Mouse (Mus musculus): Measurements from ENCODE around the gene Cux2.

Cux2 gene

DNA sequence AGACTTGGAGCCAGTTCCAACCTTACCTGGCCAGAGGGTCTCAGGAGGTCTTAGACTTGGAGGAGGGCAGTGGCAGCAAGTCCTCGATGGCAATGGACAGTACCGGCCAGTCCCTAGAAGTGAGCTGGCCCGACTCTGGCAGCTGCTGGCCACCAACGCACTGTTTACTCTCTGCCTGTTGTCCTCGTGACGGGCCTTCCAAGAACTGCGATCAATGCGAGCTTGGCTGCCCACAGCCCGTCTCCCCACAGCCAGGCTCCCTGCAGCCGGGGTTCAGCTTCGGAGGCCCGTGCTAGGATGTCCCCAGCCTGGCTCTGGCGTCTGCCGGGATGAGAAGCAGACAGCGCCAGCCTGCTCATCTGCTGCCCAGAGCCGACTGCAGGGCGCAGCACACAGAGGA is 30.6 kb downstream of the Cux2 start:
- DNase-seq (ENCODE audit: extremely low read depth, insufficient read length, low spot score), result no peak

DNA sequence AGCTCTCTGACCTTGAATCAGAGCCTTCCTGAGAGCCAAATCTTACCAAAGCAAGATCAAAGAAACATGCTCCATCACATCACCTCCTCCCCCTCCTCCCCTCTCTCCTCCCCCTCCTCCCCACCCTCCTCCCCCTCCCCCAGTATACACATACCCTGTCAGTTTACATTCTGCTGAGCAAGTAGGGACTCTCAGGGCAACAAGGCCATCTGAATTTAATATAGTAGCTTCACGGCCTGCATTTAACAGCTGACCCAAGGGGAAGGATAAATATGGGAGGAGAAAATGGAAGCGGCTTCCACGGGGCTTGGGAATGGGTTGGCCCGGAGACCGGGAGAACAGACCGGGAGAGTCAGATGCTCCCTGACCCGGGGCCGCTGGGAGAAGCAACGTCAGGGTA is 32.1 kb downstream of the Cux2 start:
- DNase-seq (ENCODE audit: extremely low read depth, insufficient read length, low spot score), result no peak

GRCm38 (mm10) chr5:122017269-122017668 is 32.6 kb downstream of the Cux2 start:
- no peak for DNase-seq (ENCODE audit: extremely low read depth, insufficient read length, low spot score)

DNA sequence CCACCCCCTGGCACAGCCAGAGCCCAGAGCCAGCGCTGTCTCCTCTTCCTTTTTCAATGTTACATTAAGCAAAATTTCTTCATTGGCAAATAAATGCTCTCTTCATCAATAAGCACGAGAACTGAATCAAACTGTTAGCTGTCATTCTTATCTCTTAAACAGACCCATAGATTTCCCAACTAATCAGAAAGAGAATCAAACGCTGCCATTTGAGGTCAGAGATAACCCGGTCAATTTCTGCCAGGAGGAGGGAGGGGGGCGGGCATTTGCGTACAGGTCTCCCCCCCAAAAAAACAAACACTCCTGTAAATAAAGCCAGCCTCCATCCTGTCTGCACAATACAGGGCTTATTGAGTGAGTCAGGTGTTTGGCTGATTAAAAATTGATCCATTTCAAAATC is 33.2 kb downstream of the Cux2 start:
- no peak for DNase-seq (ENCODE audit: extremely low read depth, insufficient read length, low spot score)

- DNase-seq (ENCODE audit: extremely low read depth, insufficient read length, low spot score), result no peak
Measured at GRCm38 (mm10) chr5:122015149-122015548, 34.8 kb downstream of the Cux2 start.

- no peak for DNase-seq (ENCODE audit: extremely low read depth, insufficient read length, low spot score)
Measured at GRCm38 (mm10) chr5:122014671-122015070, 35.2 kb downstream of the Cux2 start.

- no peak for DNase-seq (ENCODE audit: extremely low read depth, insufficient read length, low spot score)
Measured at GRCm38 (mm10) chr5:122011289-122011688, 38.6 kb downstream of the Cux2 start.

DNA sequence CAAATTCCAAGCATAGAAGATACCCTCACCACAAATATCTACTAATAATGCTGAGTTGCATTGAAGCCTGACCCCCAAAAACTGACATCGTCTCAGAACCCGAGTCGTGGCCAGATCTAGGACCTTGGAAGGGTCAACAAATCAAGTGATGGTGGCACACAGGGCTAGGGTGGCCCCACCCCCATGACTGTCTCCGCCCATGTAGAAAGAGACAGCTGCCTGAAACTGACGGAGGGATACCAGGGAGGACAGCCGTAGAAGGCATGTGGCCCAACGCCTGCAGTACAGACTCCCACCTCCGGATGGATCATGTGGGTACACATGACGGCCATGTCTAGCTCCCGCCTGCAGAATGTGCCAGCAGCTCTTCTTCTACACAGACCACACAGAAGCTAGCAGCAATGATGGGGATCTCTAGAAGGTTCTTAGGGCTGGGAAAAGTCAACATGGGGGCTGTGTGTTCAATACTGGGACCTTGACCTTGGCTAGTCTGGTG is 41.9 kb downstream of the Cux2 start:
- no peak for DNase-seq (ENCODE audit: extremely low read depth, insufficient read length, low spot score)

DNA sequence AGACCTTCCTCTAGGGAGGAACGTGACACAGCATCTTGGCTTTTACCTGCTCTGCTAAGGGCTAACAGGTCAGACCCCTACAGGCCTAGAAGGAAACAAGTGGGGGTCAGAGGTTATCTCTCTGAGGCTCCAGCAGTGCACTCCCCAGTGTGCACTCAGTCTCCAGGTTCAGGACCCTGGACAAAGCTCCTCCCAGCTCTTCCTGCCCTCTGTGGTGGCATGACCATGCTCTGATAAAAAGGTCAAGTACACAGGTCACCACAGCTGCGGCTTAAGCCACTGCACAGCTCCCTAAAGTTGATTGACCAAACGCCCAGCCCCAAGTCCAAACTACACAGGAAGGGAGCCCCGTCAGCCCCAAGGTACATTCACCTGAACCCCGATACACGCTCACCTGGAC is 46.4 kb downstream of the Cux2 start:
- DNase-seq (ENCODE audit: extremely low read depth, insufficient read length, low spot score), result no peak

DNA sequence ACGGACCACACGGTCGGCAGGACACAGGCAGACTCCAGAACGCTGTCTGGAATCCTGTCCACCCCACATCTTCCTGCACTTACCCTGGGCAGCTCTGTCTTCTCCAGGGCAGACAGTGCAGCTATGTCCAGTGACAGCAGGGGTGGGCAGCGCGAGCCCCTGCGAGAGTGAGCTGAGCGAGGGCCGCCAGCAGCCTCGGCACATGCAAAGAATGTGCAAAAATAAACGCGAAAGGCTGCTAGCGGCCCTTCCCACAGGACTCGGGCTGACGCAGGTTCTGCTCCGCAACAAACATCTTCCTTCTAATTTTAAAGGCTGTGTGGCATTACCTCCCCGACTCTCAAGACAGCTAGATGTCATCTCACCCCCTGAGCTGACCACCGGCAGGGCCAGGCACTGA is 47.8 kb downstream of the Cux2 start:
- no peak for DNase-seq (ENCODE audit: extremely low read depth, insufficient read length, low spot score)

DNA sequence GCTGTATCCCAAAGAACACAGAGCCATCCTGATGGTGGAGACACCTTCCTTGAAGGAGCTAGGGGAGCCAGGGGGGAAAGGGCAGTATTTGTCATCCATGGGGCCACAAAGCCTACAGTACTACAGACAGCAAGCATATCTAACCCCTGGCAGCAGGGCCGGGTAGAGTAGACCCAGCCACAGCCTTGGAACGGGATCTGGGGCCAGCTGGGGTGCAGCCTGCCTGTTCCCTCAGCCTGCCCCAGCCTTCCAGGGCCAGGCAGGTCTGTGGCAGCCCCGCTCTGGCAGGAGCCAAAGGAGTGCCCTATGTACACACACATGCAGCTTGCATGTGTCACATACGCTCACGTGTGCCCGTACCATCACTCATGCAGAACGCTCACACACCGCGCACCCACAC is 48.6 kb downstream of the Cux2 start:
- DNase-seq (ENCODE audit: extremely low read depth, insufficient read length, low spot score), result no peak

GRCm38 (mm10) chr5:122000381-122000780 is 49.5 kb downstream of the Cux2 start:
- DNase-seq (ENCODE audit: extremely low read depth, insufficient read length, low spot score), result no peak

DNA sequence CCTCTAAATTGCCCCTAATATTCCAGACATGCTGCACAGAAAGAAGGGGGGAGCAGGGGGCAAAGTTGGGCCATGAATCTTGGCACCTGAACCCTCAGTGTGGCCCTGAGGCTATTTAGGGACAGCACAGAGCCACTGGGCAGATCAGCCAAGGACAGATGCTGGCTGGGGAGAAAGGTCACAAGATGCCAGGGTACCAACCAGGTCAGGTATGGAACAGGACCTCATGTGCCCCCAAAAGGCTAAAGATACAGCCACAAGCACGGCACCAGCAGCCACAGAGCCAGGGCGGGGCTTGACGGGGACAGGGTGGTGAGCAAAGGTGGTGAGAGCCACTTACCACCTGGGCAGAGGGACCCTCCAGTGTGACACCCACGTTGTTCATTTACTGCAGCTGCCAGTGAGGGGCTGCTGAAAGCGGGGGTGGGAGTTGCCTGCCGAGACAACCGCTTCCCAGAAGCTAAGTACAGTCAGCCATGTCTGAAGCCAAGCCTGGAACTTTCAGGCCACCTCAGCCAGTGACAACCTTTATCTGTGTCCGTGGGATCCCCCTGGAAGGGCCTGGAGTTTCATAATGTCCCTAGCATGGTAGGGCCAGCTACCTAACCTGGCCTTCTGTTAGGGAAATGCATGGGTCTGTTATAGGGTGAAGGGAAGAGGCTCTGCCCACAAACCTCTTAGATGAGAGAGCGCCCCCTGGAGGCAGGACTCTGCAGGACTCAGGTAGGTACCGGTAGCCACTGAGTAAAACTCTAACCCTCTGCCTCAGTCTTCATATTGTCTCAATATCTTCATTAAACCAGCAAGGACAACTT is 50.7 kb downstream of the Cux2 start:
- no peak for DNase-seq (ENCODE audit: extremely low read depth, insufficient read length, low spot score)

DNA sequence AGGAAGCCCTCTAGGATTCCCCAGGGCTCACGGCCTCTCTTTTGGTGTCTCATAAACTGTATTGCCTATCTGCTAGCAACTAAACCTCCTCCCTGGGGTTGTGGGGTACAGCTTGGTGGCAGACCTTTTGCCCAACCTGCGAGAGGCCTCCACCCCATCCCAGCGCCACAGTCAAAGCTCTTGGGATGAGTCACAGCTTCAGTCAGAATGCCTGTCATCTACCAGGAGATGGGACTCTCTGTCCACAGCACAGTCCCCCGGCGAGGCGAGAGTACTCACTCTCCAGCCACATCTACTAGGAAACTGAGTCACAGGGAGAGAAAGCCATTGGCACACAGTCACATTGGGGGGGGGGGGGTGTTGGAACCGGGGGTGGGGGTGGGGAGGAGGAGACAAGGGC is 51.6 kb downstream of the Cux2 start:
- DNase-seq (ENCODE audit: extremely low read depth, insufficient read length, low spot score), result no peak

DNA sequence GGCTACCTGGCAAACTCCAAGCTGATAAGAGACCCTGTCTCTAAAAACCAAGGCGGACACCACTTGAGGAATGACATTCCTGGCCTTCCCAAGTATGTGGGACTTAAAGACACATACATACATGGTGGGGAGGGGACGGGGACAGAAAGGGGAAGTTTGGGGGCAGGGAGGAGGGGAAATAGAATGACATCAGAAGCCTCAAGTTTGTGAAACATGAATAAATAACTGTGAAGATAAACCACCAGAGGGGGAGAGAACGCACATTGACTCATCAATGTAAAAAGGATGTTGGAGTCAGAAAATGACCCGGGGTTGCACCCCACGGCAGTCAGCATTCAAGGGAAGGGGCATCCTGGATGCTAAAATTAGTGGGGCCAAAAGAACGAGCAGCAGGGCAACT is 53.2 kb downstream of the Cux2 start:
- DNase-seq (ENCODE audit: extremely low read depth, insufficient read length, low spot score), result no peak

- no peak for DNase-seq (ENCODE audit: extremely low read depth, insufficient read length, low spot score)
Measured at GRCm38 (mm10) chr5:121994808-121995207, 55.1 kb downstream of the Cux2 start.

DNA sequence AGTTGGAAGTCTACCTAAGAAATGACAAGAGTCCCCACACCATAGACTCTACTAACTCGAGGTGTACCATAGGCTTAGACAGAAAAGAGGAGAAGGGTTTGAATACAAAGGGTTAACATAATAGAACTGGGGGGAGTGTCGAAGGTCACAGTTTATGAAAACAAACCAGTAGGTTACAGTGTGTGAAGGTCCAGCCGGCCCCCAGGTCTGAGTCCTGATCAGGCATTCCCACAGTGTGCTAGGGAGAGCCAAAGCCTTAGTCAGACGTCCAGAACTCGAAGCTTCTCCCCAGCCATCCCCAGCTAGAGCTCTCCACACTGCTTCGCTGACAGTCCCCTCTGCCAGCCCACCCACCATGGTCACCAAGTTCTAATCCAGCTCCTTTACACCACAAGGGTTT is 58.0 kb downstream of the Cux2 start:
- no peak for DNase-seq (ENCODE audit: extremely low read depth, insufficient read length, low spot score)

- DNase-seq (ENCODE audit: extremely low read depth, insufficient read length, low spot score), result no peak
Measured at GRCm38 (mm10) chr5:121985855-121986254, 64.0 kb downstream of the Cux2 start.

DNA sequence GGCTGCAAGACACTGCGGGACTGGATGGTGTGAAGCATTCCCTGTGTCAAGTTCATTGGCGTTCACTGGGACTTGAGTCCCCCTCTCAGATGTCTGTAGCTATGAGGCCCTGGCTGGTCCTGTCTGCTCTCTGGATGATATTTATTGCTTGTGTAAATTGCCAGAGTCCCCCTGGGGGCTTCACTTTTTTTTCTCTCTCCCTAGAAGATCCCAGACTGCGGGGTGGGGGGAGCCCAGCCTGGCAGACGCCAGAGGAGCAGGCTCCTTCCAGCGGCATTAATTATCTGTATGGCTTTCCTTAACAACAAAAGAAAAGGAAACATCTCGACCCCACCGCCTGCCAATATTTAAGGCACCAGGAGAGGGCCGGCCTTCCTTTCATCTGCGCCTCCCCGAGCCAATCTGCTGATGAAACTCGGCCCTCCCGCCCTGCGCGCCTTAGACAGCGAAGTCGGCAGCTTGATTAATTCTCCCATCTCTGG is 68.2 kb downstream of the Cux2 start:
- no peak for DNase-seq (ENCODE audit: extremely low read depth, insufficient read length, low spot score)

GRCm38 (mm10) chr5:121976331-121976730 is 73.6 kb downstream of the Cux2 start:
- no peak for DNase-seq (ENCODE audit: extremely low read depth, insufficient read length, low spot score)

DNA sequence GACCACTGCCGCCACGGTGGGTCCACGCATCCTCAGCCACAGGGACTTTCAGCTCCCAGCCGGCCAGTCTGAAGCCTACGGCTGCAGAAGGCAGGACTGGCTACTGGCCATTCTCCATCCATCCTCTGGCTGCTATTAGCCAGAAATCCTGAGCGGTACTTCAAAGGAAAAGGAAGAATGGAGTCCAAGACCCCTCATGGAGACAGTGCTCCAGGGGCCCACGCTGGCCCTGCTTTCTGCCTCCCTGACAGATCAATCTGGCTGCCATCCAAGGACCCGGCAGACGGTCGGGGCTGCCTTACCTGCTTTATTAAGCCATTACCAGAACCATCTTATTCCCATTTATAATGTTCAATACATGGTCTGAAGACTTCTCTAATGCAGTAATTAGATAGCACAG is 76.4 kb downstream of the Cux2 start:
- DNase-seq (ENCODE audit: extremely low read depth, insufficient read length, low spot score), result no peak

DNA sequence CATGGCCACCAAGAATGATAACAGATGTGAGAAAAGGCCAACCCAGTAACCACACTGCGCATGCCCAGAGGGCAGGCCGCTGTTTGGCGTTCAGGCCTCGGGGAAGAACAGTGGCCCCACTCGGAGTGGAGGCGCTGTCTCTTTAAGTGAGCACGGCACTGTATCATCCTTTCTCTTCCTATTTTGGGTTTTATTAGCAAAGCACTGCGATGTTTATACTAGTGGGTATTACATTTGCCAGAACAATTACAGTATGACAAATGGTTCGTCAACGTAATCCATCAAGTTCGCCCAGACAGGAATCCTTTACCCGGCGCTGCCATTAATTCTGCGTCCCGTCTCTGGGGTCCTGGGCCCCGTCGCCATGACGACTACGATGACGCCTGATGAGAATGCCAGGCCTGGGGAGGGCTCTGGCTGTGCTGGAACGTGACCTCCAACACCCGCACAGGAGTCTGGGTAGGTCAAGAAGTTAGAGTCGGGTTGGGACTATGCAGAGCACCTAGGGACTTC is 77.2 kb downstream of the Cux2 start:
- no peak for DNase-seq (ENCODE audit: extremely low read depth, insufficient read length, low spot score)

Data from 3134 (cell line).